Mouse (Mus musculus): ENCODE measurements at regions not wholly inside any gene's neighbourhood (a gene's known extent, or its start where the extent isn't known, plus 50 kb on each side); places are given as distances from the start of the nearest gene placed in this dataset.

- no peak overlapping the region for H3K9ac ChIP-seq (ENCODE audit: low read depth, low read length, severe bottlenecking)
- H3K36me3 ChIP-seq (ENCODE audit: control insufficient read depth, insufficient read depth, low read length) = no peaks in the 10 kb centered on the region
- WGBS = 14% methylated on average over 5 of the region's 5 CpGs
- no peak overlapping the region for H3K27ac ChIP-seq (replicated peaks; ENCODE audit: low read depth, low read length)
- peaks cover 7% of the 10 kb centered on the region; the same call in 1 of the 2 replicates for H3K4me1 ChIP-seq (ENCODE audit: control insufficient read depth, insufficient read depth, low read length)
- H3K4me3 ChIP-seq (replicated peaks; ENCODE audit: low read length) = no peak overlapping the region
- no peak overlapping the region for H3K4me2 ChIP-seq (replicated peaks; ENCODE audit: low read depth, low read length, severe bottlenecking)
- no peaks in the 10 kb centered on the region for H3K9me3 ChIP-seq (ENCODE audit: control insufficient read depth, low read length)
- no peaks in the 10 kb centered on the region for H3K27me3 ChIP-seq (ENCODE audit: control insufficient read depth, insufficient read depth, low read length)
- DNase-seq (ENCODE audit: low spot score) = peak; percentile 62
- peak; percentile 75; the same call in 1 of the 2 replicates for ATAC-seq (ENCODE audit: low FRiP score, low read depth)
- TF ChIP-seq POLR2A (IDR thresholded peaks at IDR 0.05; ENCODE audit: borderline replicate concordance, extremely low read depth, insufficient read depth, insufficient read length) = no peak
Measured at GRCm38 (mm10) chr10:9272243-9272642, 386.4 kb upstream of the Sash1 start.

DNA sequence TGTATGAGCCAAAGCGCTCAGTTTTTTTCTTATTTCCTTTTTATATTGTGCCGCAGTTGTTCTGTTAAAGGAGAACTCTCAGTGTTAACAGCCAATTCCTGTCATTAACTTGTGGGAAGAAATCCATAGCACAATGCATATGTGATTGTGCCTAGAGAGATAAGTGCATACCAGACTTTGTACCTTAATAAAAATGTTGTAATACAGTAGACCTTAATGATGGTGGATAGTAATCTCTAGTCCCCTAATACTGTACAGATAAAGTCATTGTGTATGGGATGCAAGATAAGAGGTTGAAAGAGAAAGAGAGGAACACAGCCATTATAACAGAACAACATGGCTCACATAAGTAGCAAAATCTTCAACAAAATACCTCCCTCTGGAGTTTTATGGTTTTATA lies 379.7 kb upstream of the Sash1 start:
- H3K4me1 ChIP-seq (ENCODE audit: control insufficient read depth, insufficient read depth, low read length) = no peaks in the 10 kb centered on the region
- H3K9ac ChIP-seq (ENCODE audit: low read depth, low read length, severe bottlenecking) = no peak overlapping the region
- H3K9me3 ChIP-seq (ENCODE audit: control insufficient read depth, low read length) = no peaks in the 10 kb centered on the region
- 95% methylated on average over 2 of the region's 2 CpGs for WGBS
- H3K4me3 ChIP-seq (replicated peaks; ENCODE audit: low read length) = no peak overlapping the region
- TF ChIP-seq POLR2A (IDR thresholded peaks at IDR 0.05; ENCODE audit: borderline replicate concordance, extremely low read depth, insufficient read depth, insufficient read length) = no peak
- no peak overlapping the region for H3K27ac ChIP-seq (replicated peaks; ENCODE audit: low read depth, low read length)
- H3K36me3 ChIP-seq (ENCODE audit: control insufficient read depth, insufficient read depth, low read length) = no peaks in the 10 kb centered on the region
- H3K4me2 ChIP-seq (replicated peaks; ENCODE audit: low read depth, low read length, severe bottlenecking) = no peak overlapping the region
- H3K27me3 ChIP-seq (ENCODE audit: control insufficient read depth, insufficient read depth, low read length) = no peaks in the 10 kb centered on the region
- no peak for ATAC-seq (ENCODE audit: low FRiP score, low read depth)
- DNase-seq (ENCODE audit: low spot score) = no peak

- Histone ChIP-seq H3K9me3 (ENCODE audit: control insufficient read depth, low read length) (no peaks in the 10 kb centered on the region), H3K4me2 (replicated peaks; ENCODE audit: low read depth, low read length, severe bottlenecking) (no peak overlapping the region), H3K36me3 (ENCODE audit: control insufficient read depth, insufficient read depth, low read length) (no peaks in the 10 kb centered on the region), H3K9ac (ENCODE audit: low read depth, low read length, severe bottlenecking) (no peak overlapping the region), H3K4me3 (replicated peaks; ENCODE audit: low read length) (no peak overlapping the region), H3K27me3 (ENCODE audit: control insufficient read depth, insufficient read depth, low read length) (no peaks in the 10 kb centered on the region), H3K4me1 (ENCODE audit: control insufficient read depth, insufficient read depth, low read length) (no peaks in the 10 kb centered on the region), H3K27ac (replicated peaks; ENCODE audit: low read depth, low read length) (no peak overlapping the region)
- TF ChIP-seq POLR2A (IDR thresholded peaks at IDR 0.05; ENCODE audit: borderline replicate concordance, extremely low read depth, insufficient read depth, insufficient read length) = no peak
- ATAC-seq (ENCODE audit: low FRiP score, low read depth) (no peak), DNase-seq (ENCODE audit: low spot score) (no peak)
- WGBS = 74% methylated on average over 12 of the region's 12 CpGs
Measured at GRCm38 (mm10) chr10:9264309-9265000, 378.6 kb upstream of the Sash1 start.

GRCm38 (mm10) chr10:9258705-9259104 lies 372.8 kb upstream of the Sash1 start:
- DNase-seq (ENCODE audit: low spot score) = no peak
- no peak overlapping the region for H3K9ac ChIP-seq (ENCODE audit: low read depth, low read length, severe bottlenecking)
- no peaks in the 10 kb centered on the region for H3K9me3 ChIP-seq (ENCODE audit: control insufficient read depth, low read length)
- no peak overlapping the region for H3K4me3 ChIP-seq (replicated peaks; ENCODE audit: low read length)
- ATAC-seq (ENCODE audit: low FRiP score, low read depth) = no peak
- H3K4me1 ChIP-seq (ENCODE audit: control insufficient read depth, insufficient read depth, low read length) = no peaks in the 10 kb centered on the region
- H3K27me3 ChIP-seq (ENCODE audit: control insufficient read depth, insufficient read depth, low read length) = no peaks in the 10 kb centered on the region
- 89% methylated on average over 1 of the region's 1 CpGs for WGBS
- TF ChIP-seq POLR2A (IDR thresholded peaks at IDR 0.05; ENCODE audit: borderline replicate concordance, extremely low read depth, insufficient read depth, insufficient read length) = no peak
- H3K27ac ChIP-seq (replicated peaks; ENCODE audit: low read depth, low read length) = no peak overlapping the region
- H3K4me2 ChIP-seq (replicated peaks; ENCODE audit: low read depth, low read length, severe bottlenecking) = no peak overlapping the region
- H3K36me3 ChIP-seq (ENCODE audit: control insufficient read depth, insufficient read depth, low read length) = no peaks in the 10 kb centered on the region

DNA sequence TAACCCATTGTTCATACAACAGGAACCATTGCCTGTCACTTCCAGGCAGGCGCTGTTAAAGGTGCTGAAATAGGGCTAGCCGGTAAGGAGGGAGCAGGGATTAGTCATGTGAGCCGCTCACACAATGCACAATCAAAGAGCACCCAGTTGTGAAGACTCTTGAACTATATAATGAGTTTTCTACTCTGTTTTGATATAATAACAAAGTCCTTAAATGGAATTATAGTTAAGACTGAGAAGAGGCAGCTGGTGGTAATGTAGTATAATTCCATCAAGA lies 367.0 kb upstream of the Sash1 start:
- H3K4me2 ChIP-seq (replicated peaks; ENCODE audit: low read depth, low read length, severe bottlenecking) = no peak overlapping the region
- H3K4me3 ChIP-seq (replicated peaks; ENCODE audit: low read length) = no peak overlapping the region
- H3K27ac ChIP-seq (replicated peaks; ENCODE audit: low read depth, low read length) = no peak overlapping the region
- no peaks in the 10 kb centered on the region for H3K4me1 ChIP-seq (ENCODE audit: control insufficient read depth, insufficient read depth, low read length)
- no peak for ATAC-seq (ENCODE audit: low FRiP score, low read depth)
- no peaks in the 10 kb centered on the region for H3K9me3 ChIP-seq (ENCODE audit: control insufficient read depth, low read length)
- no peaks in the 10 kb centered on the region for H3K36me3 ChIP-seq (ENCODE audit: control insufficient read depth, insufficient read depth, low read length)
- DNase-seq (ENCODE audit: low spot score) = no peak
- WGBS = 13% methylated on average over 3 of the region's 3 CpGs
- H3K9ac ChIP-seq (ENCODE audit: low read depth, low read length, severe bottlenecking) = no peak overlapping the region
- no peak for TF ChIP-seq POLR2A (IDR thresholded peaks at IDR 0.05; ENCODE audit: borderline replicate concordance, extremely low read depth, insufficient read depth, insufficient read length)
- no peaks in the 10 kb centered on the region for H3K27me3 ChIP-seq (ENCODE audit: control insufficient read depth, insufficient read depth, low read length)
